Mouse (Mus musculus) frontal cortex, adult (tissue): ENCODE data around the gene Dcaf12.

ENCODE experiments used
- ATAC-seq: cut with Nextera tagmentation; 2 replicates; pipeline ENCODE4 v1.9.2; 2017; ENCODE audit warnings: mild to moderate bottlenecking, moderate library complexity, mixed read lengths; ENCODE audit not compliant: low TSS enrichment

Dcaf12 gene

DNA sequence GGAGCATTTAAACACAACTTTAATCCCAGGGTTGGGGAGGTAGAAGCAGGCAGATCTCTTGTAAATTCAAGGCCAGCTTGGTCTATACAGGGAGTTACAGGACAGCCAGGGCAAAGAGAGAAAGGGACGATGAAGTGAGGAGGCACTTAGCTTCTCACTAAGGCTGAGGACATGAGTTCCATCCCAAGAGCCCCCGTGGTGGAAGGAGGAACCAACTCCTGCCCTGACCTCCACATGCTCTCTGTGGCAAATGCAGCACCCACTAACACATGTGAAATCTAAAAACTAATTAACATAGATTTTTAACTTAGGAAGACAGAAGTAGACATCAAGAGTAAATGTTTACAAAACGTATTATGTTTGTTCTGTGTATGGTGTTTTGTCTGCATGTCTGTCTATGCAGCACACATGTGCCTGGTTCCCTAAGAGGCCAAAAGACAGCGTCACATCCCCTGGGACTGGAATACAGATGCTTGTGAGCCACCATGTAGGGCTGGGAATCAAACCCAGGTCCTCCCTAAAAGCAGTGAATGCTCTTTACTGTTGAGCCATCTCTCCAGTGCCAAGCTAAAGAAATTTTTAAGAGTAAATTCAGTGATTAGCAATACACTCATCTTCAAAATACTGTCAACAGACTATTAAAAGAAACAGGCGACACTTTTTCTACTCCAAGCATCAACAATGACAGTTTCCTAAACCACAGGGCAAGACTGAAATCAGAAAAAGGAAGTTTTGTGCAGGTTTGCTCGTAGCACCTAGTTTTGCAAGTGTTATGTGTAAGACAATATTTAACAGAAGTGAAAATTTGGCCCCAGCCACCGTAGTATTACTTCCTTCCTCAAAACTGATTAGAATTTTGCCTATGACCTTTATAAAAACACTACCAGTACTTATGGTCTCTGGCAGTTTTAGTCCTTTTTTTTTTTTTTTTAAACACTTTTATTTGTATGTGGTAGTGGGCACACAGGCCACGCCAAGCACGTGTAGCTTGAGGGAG is 3.8 kb downstream of the Dcaf12 start:
- ATAC-seq: no peak

DNA sequence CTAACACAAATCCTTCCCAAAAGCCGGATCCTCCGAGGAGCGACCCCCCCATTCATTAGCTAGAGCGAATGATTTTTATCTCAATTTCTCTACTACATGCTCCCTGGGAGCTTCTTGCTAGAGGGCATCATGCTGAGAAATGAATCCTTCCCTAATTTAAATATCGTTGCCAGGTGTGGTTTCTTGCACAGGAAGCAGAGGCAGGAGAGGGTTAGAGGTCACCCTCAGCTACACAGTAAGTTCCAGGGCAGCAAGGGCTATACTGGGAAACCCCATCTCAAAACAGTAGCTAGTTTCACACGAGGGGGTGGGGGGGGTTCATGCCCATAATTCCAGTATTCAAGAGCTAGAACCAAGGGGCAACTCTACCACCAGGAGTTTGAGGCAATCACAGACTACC is 7.3 kb downstream of the Dcaf12 start:
- no peak for ATAC-seq

DNA sequence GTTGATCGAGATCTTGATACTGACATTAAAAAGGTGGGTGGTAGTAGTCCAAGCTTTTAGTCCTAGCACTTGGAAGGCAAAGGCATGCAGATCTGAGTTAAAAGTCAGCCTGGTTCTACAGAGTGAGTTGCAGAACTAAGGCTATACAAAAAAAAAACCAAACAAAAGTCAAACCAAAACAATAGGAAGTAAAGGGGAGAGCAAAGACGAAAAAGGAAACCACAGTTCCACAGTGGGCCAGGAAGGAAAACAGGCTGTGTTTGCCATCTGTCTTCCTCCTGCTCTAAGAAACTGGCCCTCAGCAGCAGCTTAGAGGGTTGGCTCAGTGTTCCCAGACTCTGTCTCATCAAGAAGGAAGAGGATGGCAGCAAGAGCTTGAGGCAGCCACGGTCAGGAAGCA is 10.4 kb downstream of the Dcaf12 start:
- ATAC-seq: peak; percentile 91

DNA sequence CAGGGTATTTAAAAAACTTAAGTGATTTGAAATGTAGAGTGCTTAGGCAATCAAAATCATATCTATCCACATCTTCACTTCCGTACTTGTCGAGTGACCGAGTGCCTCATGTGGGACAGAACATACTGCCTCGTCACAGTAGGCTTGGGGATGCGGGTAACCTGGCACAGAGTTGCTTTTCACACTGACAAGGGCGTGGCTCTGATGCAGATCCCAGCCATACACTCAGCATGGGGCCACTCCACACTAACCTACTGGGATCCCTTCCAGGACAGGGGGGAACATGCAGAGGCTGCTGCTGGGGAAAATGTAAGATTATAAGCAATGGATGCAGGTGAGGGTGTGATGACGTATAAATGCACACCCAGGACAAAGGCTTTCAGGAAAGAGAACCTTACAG is 11.0 kb downstream of the Dcaf12 start:
- ATAC-seq: no peak

DNA sequence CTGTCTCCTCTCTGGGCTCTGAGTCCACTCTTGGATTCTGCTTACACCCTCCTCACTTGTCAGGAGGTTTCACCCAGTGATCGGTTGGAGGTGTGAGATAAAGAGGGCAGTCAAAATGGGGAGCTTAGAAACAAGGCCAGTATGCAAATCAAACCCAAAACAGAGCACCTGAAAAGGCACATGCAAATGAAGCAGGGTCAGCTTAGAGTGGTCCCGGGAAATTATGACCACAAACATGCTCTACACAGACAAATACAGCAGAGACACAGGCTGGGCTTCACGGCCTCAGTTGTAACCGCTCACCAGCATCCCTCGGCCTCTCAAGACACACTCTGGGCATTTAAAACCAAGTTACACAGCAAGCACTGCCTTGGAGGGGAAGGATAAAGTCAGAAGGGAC is 15.7 kb downstream of the Dcaf12 start:
- no peak for ATAC-seq

DNA sequence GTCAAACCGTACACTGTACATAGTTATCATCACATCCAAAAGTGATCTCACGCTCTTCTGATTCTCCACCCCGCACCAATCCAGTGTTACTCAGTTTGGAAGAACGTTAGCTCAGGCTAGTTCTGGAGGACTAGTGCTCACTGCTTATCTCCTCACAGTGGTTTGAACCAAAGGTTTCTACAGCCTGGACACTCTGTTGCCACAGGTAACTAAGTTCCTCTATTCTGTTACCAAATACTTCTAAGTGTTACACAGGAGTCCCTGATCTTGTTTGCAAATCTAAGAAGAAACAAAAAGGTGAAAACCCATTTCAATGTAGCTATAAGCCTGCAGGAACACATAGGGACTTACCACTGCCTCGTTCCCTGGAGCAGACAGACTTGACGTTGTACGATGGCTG is 18.7 kb downstream of the Dcaf12 start:
- no peak for ATAC-seq

DNA sequence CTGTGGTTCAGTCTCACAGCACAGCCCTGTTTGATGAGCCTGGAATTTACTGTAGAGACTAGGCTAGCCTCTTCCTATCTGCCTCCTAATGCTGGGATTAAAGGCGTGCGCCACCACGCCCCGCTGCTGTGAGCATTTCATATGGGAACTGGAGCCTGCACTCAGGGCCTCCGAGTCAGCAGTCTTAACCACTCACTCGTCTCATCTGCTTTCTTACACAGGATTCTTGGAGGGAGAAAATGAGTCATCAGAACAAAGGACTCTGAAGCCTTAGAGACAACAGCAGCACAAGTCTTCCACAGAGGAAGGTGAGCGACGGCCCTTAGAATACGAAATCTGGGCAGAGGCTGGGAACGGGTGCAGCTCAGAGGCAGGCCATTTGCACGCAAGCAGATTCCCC is 19.2 kb downstream of the Dcaf12 start:
- no peak for ATAC-seq

DNA sequence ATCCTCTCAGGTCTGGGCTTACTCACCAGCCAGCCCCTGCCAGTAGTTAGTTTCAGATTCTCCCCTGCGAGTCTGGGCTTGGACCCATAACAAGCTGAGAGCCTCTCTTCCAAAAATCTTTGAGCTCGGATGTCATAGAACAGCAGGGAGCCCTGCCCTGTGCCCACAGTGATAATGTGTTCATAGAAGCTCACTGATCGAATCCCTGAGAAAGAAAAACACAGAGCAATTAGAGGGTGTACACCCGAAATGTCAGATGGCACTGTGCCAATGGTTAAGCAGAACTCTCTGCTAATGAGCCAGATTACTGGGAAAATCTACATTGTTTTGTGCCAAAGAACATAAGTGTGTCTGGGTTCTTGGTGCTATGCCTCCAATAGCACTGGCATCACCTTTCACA is 20.8 kb downstream of the Dcaf12 start:
- no peak for ATAC-seq

DNA sequence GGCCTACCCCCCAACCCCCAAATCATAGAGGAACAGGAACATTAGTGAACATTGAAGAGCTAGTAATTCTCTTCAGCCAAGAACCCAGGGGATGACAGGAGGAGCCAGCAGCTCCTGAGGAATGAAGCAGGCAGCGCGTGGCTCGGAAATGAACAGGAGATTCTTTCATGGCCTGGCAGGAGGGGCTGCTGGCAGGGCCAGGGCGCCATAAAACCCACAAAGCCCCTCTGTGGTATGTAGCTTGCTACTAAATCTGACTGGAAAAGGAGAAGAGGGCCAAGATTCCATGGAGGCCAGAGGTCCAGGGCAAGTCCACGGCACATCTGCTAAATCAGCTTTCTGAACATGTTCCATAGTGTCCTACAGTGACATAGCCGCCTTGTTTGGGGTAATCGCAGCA is 24.9 kb downstream of the Dcaf12 start:
- no peak for ATAC-seq

DNA sequence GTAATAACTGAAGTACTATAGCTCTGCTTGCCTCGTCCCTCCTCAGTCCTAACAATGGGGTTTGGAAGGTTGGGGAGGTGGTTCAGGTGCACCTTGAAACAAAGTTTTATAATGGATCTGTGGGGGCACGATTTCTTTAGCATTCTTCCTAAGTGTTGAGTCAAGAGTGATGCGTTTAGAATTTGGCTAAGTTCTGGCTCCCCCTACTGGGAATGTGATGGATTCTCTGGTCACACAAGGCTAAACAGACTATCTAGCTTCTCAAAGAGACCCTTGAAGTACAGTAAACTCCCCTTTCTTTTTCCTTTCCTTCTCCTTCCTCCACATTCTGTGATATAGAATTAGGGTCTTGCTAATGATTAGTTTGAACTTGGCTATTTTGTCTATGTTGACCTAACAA is 28.3 kb downstream of the Dcaf12 start:
- peak; percentile 73 for ATAC-seq

DNA sequence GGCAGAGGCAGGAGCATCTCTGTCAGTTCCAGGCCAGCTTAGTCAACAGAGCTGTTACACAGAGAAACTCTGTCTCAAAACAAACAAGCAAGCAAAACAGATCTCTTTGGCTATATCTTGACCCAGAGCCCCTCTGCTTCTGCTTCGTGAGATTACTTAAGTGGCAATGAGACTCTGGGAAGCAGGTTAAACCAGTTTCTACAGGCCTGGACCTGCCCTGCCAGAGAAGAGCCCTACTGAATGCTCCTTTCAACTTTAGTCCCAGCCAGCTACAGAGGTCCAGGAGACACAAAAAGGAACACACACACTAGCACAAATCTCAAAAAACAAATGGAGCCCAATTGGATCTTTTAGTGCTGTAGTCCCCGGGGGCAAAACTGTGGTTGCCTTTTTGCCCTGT is 30.6 kb downstream of the Dcaf12 start:
- no peak for ATAC-seq

DNA sequence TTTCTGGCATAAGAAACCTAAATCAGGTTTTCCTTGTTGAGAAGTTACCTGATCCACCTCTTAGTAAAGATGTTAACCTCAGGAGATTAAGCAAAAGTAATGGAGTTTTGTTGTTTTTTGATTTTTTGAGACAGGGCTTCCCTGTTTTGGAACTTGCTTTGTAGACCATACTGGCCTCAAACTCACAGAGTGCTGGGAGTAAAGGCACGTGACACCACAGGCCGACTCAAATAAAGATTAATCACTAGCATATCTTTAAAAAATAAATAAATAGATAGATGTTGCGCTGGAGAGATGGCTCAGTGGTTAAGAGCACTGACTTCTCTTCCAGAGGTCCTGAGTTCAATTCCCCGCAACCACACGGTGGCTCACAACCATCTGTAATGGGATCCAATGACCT is 38.8 kb downstream of the Dcaf12 start:
- no peak for ATAC-seq

DNA sequence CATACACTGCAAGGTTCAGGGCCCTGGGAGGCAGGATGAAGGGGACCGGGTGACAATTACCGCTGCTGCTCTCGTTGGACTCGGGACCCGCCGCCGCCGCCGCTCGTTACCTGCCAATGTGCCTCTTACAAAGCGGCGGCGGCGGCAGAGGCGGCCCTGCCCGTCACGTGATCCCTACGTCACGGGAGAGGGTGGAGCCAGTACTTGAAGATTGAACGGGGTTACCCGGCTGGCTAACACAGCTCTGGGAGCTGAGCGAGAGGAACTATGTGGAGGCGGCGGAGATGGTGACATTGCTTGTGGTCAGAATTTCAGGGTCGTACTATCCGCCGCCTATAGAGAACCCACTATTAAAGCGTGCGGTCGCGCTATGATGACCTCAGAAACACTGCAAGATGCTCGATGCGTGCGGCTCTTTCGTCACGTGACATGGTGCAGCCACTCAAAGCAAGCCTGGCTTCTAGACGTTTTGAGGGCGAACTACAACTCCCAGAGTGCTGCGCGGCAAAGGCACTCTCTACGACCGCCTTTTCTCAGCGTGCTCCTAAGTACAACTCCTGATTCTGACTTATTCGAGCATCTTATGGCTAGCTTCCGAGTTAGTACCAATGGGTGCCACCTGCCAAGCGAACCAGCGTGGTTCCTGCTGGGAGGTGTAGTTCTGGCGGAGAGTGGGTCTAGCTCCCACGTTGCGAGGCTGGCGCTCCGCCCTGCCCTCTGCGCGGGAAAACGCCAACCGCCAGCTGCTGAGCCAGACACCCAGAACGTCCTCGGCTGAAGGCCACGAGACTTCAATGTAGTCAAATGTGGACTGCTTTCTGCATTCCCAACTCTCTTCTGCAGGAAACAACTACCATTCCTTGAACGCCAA is 39.5 kb downstream of the Dcaf12 start, which contains the start of gene Ubap2:
Gene Ubap2, minus strand, starts transcription at position 165 of the 871 bp plus-strand sequence.
- ATAC-seq: peak; percentile 96

DNA sequence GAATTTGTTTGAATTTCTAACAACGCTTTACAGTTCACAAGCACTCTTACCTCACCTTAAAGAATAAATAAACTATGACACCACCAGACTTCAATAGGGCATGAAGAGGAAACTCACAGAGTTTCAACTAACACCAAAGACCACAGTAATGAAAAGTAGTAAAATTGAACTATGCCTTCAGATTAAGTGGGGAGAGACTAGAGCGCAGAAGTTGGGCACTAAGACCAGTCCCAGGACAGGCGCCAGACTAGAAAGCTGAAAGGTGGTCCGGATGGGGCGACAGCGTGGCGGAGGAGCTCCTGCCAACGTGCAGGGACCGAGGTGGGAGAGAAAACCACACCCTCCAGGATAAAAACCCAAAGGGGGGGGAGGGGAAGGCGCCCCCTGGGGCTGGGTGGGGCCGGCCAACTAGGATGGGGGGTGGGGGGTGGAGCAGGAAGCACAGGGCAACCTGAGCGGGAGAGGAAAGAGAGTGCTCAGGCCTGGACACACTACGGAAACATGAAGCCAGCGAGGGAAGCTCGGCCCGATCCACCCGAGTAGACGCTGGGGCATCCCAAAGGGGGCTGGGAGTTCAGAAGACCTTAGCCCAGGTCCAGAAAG is 40.2 kb downstream of the Dcaf12 start:
- no peak for ATAC-seq

DNA sequence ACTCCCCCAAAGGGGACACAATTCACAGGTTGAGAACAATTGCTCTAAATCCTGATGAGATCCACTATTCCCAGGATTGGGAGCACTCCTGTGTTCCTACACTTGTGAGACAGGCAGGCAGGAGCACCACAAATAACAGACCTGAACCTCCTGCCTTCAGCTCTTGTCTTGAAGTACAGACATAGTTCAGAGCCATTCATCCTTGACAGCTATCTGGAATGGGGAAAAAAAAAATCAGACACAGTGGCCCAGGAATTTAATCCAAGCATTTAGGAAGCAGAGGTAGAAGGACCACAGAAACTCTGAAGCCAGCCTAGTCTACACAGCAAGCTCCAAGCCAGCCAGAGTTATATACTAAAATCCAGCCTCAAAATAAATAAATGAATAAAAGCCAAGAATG is 46.6 kb downstream of the Dcaf12 start:
- ATAC-seq: no peak

DNA sequence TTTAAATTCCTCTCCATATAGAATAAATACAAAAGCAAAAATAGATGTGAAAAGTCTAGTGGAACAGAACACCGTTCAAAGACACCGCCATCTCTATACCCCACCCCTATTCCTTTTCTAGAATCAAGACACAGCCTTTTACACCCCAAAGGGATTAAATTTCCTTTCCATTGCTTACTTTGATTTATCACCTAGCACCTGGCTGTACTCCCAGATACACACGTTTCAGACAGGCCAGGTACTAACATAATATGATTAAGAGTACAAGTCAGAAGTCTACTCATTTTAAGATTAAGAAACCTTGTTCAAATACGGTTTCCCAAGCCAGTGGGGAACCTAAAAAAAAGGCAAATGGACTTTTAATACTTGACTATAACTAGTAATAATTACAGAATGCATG is 48.3 kb downstream of the Dcaf12 start:
- ATAC-seq: no peak

DNA sequence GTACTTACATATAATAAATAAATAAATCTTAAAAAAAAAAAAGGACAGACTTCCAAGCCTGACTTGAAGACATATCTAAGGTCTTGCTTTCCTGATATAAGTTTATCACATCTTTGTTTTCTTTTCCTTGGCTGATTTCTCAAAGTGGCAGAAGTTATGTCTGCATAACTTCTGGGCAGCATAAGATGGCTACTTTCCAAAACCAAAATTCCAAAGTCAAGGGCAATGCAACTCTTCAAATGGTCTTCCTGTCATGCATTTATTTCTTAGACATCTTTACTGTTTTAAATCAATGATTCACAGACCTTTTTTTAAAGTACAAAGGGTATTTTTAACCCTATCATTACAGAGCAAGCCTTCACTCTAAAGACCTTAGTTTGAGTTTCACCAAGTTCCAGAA is 54.0 kb downstream of the Dcaf12 start:
- no peak for ATAC-seq

DNA sequence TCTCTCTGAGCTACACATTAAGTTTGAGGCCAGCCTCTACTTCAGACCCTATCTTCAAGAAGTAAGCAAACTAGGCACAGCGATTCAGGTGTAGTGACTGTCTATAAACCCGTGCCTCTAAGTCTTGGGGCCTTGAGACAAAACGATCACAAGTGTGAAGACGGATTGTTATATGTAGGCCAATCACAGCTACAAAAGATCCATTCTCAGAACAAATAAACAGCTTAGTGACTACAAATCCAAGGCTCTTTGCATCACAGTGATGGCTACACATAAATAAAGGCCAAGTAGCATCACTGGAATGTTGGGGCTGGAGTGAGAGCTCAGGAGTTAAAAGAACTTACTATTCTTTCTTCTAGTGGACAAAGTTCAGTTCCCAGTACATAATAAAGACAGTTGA is 55.7 kb downstream of the Dcaf12 start:
- ATAC-seq: no peak

DNA sequence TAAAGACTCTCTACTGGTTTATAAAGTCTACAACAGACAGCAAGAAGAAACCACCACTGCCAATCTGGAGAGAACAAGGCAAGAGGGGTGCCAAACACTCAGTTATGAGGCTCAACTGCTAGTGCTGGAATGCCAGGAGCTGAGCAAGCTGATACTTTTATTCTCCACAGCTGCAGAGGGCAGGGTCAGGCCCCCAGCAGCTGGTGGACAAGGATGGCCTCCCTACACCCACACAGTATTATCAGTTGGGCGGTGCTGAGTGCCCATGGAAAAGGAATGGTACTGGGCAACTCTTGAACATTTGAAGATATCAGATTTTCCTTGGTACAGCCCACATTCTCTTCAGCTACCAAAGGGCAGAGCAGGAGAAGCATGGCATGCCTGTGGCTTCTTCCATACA is 56.9 kb downstream of the Dcaf12 start:
- ATAC-seq: no peak

DNA sequence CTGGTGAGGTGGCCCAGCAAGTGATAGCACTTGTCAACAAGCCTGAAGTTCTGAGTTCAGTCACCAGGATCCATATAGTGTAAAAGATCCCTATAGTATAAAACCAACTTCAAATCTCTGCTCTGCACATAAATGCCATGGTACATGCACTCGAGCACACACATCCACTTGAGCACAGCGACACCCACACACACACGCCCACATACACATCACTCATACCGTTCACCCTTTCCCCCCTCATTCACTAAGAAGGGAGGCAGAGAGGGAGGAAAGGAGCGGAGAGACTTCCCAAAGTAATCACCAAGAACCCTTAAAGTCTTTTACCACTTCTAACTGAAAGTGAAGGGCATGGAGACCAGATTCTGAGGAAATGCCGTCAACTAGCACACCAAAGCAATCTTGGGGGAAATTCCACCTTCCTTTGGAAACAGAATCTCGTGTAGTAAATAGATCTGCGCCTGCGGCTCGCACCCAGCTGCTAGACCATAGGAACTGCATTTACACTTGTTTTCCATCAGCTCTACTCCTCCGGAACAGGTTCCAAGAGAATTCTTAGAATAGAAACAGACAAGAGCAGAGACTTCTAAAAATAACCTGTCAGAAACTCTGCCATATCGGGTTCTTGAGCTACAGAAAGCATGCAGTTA is 59.0 kb downstream of the Dcaf12 start:
- peak; percentile 95 for ATAC-seq

DNA sequence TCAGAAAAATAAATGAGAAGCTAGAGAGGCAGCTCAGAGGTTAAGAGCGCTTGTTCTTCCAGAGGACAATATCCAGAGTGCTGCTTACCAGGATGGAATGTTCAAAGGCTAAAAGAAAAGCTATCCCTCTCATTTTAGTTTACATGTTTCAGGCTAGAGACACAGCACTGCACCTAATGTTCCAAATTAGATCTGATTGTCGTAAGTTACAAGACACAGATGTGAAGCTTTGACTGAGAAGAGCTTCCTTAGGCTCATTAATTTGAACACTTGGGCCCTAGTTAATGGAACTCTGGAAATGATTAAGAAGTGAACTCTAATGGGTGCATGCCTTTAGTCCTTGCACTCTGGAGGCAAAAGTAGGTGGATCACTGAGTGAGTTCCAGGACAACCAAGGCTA is 60.9 kb downstream of the Dcaf12 start:
- no peak for ATAC-seq

DNA sequence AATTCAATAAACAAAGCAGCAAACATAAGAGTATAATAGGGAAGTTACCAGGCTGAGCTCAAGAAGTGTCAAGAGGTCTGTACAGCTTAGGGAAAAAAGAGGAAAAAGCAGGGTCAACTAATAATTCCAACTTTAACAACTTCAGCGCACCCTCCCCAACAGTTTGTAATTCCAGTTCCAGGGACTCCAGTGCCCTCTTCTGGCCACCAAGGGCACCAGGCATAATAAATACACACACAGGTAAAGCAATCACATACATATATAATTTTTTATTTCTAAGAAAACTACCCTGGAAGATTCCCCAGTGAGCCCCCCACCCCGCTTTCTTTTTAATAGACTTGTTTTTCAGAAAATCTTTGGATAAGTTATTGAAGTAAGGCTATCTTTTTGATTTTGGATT is 69.3 kb downstream of the Dcaf12 start:
- no peak for ATAC-seq
